Mouse (Mus musculus) lung, embryonic 14.5 days (tissue): ENCODE data around the gene Dda1. TPM values are rescaled to one million over a fixed set of nuclear protein-coding genes. Genes with fewer than 3 reads are reported as not detected.
"Not testable (repeated sequence)": the region's sequence is repeated elsewhere in the genome, so short reads cannot be mapped to it uniquely, and the experiment has no call there.

Experiments
- ATAC-seq: fragments of 200-750 bp; cut with Nextera tagmentation; 2 replicates; pipeline ENCODE4 v1.8.0; 2017; ENCODE audit warnings: mild to moderate bottlenecking, moderate TSS enrichment, moderate library complexity; ENCODE audit not compliant: insufficient read depth
- DNase-seq: peaks from one replicate; pipeline ENCODE4 v3.0.0-alpha.2; 2015
- H3K27ac ChIP-seq: fragments of 300-500 bp; sonication (generic); 2 replicates; pipeline ENCODE4 v1.5.1; 2014; ENCODE audit warnings: low read depth, mild to moderate bottlenecking, moderate library complexity
- H3K27me3 ChIP-seq: fragments of 300-500 bp; sonication (generic); 2 replicates; pipeline ENCODE4 v1.6.1; 2014; ENCODE audit warnings: low read length, control low read depth; ENCODE audit not compliant: insufficient read depth
- H3K36me3 ChIP-seq: fragments of 300-500 bp; sonication (generic); 2 replicates; pipeline ENCODE4 v1.6.1; 2014; ENCODE audit warnings: control low read depth; ENCODE audit not compliant: insufficient read depth
- H3K4me1 ChIP-seq: fragments of 300-500 bp; sonication (generic); 2 replicates; pipeline ENCODE4 v1.6.1; 2014; ENCODE audit warnings: antibody characterized with exemption, control low read depth; ENCODE audit not compliant: insufficient read depth
- H3K4me2 ChIP-seq: fragments of 300-500 bp; sonication (generic); 2 replicates; pipeline ENCODE4 v1.6.1; 2014; ENCODE audit warnings: mild to moderate bottlenecking
- H3K4me3 ChIP-seq: fragments of 300-500 bp; sonication (generic); 2 replicates; pipeline ENCODE4 v1.5.1; 2014; ENCODE audit warnings: low read depth, low read length
- H3K9ac ChIP-seq: fragments of 300-500 bp; sonication (generic); 2 replicates; pipeline ENCODE4 v1.6.1; 2014
- H3K9me3 ChIP-seq: fragments of 300-500 bp; sonication (generic); 2 replicates; pipeline ENCODE4 v1.6.1; 2016; ENCODE audit warnings: low read depth, low read length, control low read depth
- CTCF ChIP-seq: IDR thresholded peaks from 2 replicates; pipeline ENCODE4 v1.5.1; 2016; ENCODE audit warnings: antibody characterized with exemption, low read depth
- WGBS: fragments of 180-500 bp; shearing (Covaris S2); extraction: QIAGEN DNeasy Blood & Tissue Kit; methylation state at CpG from one replicate; pipeline ENCODE4 v1.1.7; 2014; 5-methylcytosine and 5-hydroxymethylcytosine counted together
- polyA plus RNA-seq: library from polyadenylated mRNA; unstranded; fragments of >200 nt; fragmentation: Nextera tagmentation; extraction: Ambion mirVana; gene quantifications from 2 replicates; pipeline ENCODE4 v1.2.1, GENCODE M21; 2014

Gene Dda1
- polyA plus RNA-seq, 1 experiment from 2014 or later: 111 TPM

GRCm38 (mm10) chr8:71519037-71519825 lies 50.2 kb downstream of the Dda1 start:
- not testable (repeated sequence) for H3K27ac ChIP-seq, H3K4me3 ChIP-seq, H3K9me3 ChIP-seq, ATAC-seq, H3K4me2 ChIP-seq, H3K27me3 ChIP-seq, H3K4me1 ChIP-seq, H3K9ac ChIP-seq, H3K36me3 ChIP-seq
- 40% methylated on average over 9 of the region's 10 CpGs for WGBS
- TF ChIP-seq CTCF: peak; percentile 72
- peak; percentile 94 for DNase-seq

- no peaks in the 10 kb centered on the region for H3K36me3 ChIP-seq
- peak; percentile 97 for TF ChIP-seq CTCF
- peak; percentile 98 for DNase-seq
- H3K4me1 ChIP-seq: no peaks in the 10 kb centered on the region; the same call in 1 of the 2 replicates
- H3K27me3 ChIP-seq: peaks cover 15% of the 10 kb centered on the region
- ATAC-seq: peak; percentile 94
- no peak overlapping the region for H3K9ac ChIP-seq
- H3K4me3 ChIP-seq: no peak overlapping the region
- H3K27ac ChIP-seq: no peak overlapping the region
- no peaks in the 10 kb centered on the region for H3K9me3 ChIP-seq
- 2% methylated on average over 17 of the region's 17 CpGs for WGBS
- H3K4me2 ChIP-seq: 0 out of 2 replicates have a peak overlapping the region, but pooled peaks have one; percentile 1
Measured at GRCm38 (mm10) chr8:71521634-71522033, 52.6 kb downstream of the Dda1 start.

GRCm38 (mm10) chr8:71525226-71526050 lies 56.4 kb downstream of the Dda1 start, which contains the start of gene Ccdc194:
Gene Ccdc194, minus strand, starts transcription at chr8:71525711.
- Histone ChIP-seq H3K4me3 (peak within 1 kb of the TSS; percentile 16; the same call in 1 of the 2 replicates), H3K27ac (peak within 1 kb of the TSS; percentile 25), H3K4me1 (peaks cover 5% of the 10 kb centered on the region; the same call in 1 of the 2 replicates), H3K36me3 (no peaks in the 10 kb centered on the region), H3K9me3 (no peaks in the 10 kb centered on the region), H3K27me3 (peaks cover 15% of the 10 kb centered on the region), H3K4me2 (peak within 1 kb of the TSS; percentile 44), H3K9ac (peak within 1 kb of the TSS; percentile 41; the same call in 1 of the 2 replicates)
- no peak for TF ChIP-seq CTCF
- DNase-seq (no peak), ATAC-seq (no peak)
- 11% methylated on average over 46 of the region's 46 CpGs for WGBS

Other genes starting within 250 kb of the Dda1 start
- 24.2 and 25.3 TPM in 2 replicates for gene Myo9b, start 196.5 kb upstream of the Dda1 start, polyA plus RNA-seq
- gene Haus8, start 196.3 kb upstream of the Dda1 start, polyA plus RNA-seq: 55.3 and 60.1 TPM in 2 replicates
- gene Use1, start 102.4 kb upstream of the Dda1 start, polyA plus RNA-seq: 83.2 and 85.6 TPM in 2 replicates
- gene Ocel1, start 97.9 kb upstream of the Dda1 start, polyA plus RNA-seq: 4.0 and 5.0 TPM in 2 replicates
- 94.7 and 102 TPM in 2 replicates for gene Nr2f6, start 87.2 kb upstream of the Dda1 start, polyA plus RNA-seq
- 20.5 and 20.6 TPM in 2 replicates for gene Ushbp1, start 73.4 kb upstream of the Dda1 start, polyA plus RNA-seq
- gene Babam1, start 72.3 kb upstream of the Dda1 start, polyA plus RNA-seq: 108 and 114 TPM in 2 replicates
- 32.2 and 38.0 TPM in 2 replicates for gene Ankle1, start 63.2 kb upstream of the Dda1 start, polyA plus RNA-seq
- gene Abhd8, start 5.5 kb upstream of the Dda1 start, polyA plus RNA-seq: 36.6 and 47.8 TPM in 2 replicates
- gene Mrpl34, start 4.2 kb upstream of the Dda1 start, polyA plus RNA-seq: 134 and 135 TPM in 2 replicates
- gene Ano8, start 16.8 kb downstream of the Dda1 start, polyA plus RNA-seq: 2.4 and 3.1 TPM in 2 replicates
- gene Gtpbp3, start 18.9 kb downstream of the Dda1 start, polyA plus RNA-seq: 7.6 and 9.6 TPM in 2 replicates
- 123 and 135 TPM in 2 replicates for gene Plvap, start 42.6 kb downstream of the Dda1 start, polyA plus RNA-seq
- 1.0 TPM in 2 replicates for gene Ccdc194, start 56.5 kb downstream of the Dda1 start, polyA plus RNA-seq
- gene Bst2, start 68.3 kb downstream of the Dda1 start, polyA plus RNA-seq: 15.0 and 16.6 TPM in 2 replicates
- 89.3 and 106 TPM in 2 replicates for gene Mvb12a, start 73.7 kb downstream of the Dda1 start, polyA plus RNA-seq
- gene Tmem221, start 89.7 kb downstream of the Dda1 start, polyA plus RNA-seq: 1.9 and 3.2 TPM in 2 replicates
- 0.07 TPM in 1 of 2 replicates, not detected in the other for gene Nxnl1, start 97.4 kb downstream of the Dda1 start, polyA plus RNA-seq
- 18.5 and 19.9 TPM in 2 replicates for gene Slc27a1, start 99.7 kb downstream of the Dda1 start, polyA plus RNA-seq
- gene Pgls, start 123.0 kb downstream of the Dda1 start, polyA plus RNA-seq: 251 and 253 TPM in 2 replicates
- gene Fam129c, start 128.4 kb downstream of the Dda1 start, polyA plus RNA-seq: 2.4 and 4.6 TPM in 2 replicates
- gene Colgalt1, start 141.8 kb downstream of the Dda1 start, polyA plus RNA-seq: 87.5 and 90.5 TPM in 2 replicates
- gene Unc13a, start 202.6 kb downstream of the Dda1 start, polyA plus RNA-seq: 0.46 and 0.64 TPM in 2 replicates
- 7.2 and 7.8 TPM in 2 replicates for gene Jak3, start 207.1 kb downstream of the Dda1 start, polyA plus RNA-seq
- gene Insl3, start 220.0 kb downstream of the Dda1 start, polyA plus RNA-seq: 0.87 and 1.0 TPM in 2 replicates
- 2.1 and 2.3 TPM in 2 replicates for gene B3gnt3, start 232.6 kb downstream of the Dda1 start, polyA plus RNA-seq